Mouse (Mus musculus) forebrain, embryonic 14.5 days (tissue): ENCODE measurements around the gene Ypel2. TPM values are rescaled to one million over a fixed set of nuclear protein-coding genes. Genes with fewer than 3 reads are reported as not detected.
"Not testable (repeated sequence)": the region's sequence is repeated elsewhere in the genome, so short reads cannot be mapped to it uniquely, and the experiment has no call there.

ENCODE experiments used
- ATAC-seq: fragments of 200-750 bp; cut with Nextera tagmentation; 2 replicates; pipeline ENCODE4 v1.8.0; 2017; ENCODE audit warnings: mild to moderate bottlenecking, moderate library complexity
- DNase-seq: peaks from one replicate; pipeline ENCODE4 v3.0.0-alpha.2; 2015; ENCODE audit warnings: low spot score
- H3K27ac ChIP-seq: fragments of 300-500 bp; sonication (generic); 2 replicates; pipeline ENCODE4 v1.5.1; 2014; ENCODE audit warnings: low read depth, mild to moderate bottlenecking, control low read depth, low read length, moderate library complexity
- H3K27me3 ChIP-seq: fragments of 300-500 bp; sonication (generic); replicated peaks from 2 replicates; pipeline ENCODE4 v1.6.1; 2014; ENCODE audit warnings: low read length, control low read depth, mixed read lengths; ENCODE audit not compliant: control insufficient read depth, insufficient read depth
- H3K36me3 ChIP-seq: fragments of 300-500 bp; sonication (generic); 2 replicates; pipeline ENCODE4 v1.6.1; 2014; ENCODE audit warnings: low read length, control low read depth; ENCODE audit not compliant: control insufficient read depth, insufficient read depth
- H3K4me1 ChIP-seq: fragments of 300-500 bp; sonication (generic); 2 replicates; pipeline ENCODE4 v1.6.1; 2014; ENCODE audit warnings: antibody characterized with exemption, low read length, control low read depth; ENCODE audit not compliant: control insufficient read depth, insufficient read depth
- H3K4me2 ChIP-seq: fragments of 300-500 bp; sonication (generic); 2 replicates; pipeline ENCODE4 v1.6.1; 2014; ENCODE audit warnings: mild to moderate bottlenecking, control low read depth, low read length
- H3K4me3 ChIP-seq: fragments of 300-500 bp; sonication (generic); 2 replicates; pipeline ENCODE4 v1.5.1; 2014; ENCODE audit warnings: low read depth, low read length, control low read depth
- H3K9ac ChIP-seq: fragments of 300-500 bp; sonication (generic); 2 replicates; pipeline ENCODE4 v1.6.1; 2014; ENCODE audit warnings: mild to moderate bottlenecking, low read length, control low read depth, moderate library complexity
- H3K9me3 ChIP-seq: fragments of 300-500 bp; sonication (generic); replicated peaks from 2 replicates; pipeline ENCODE4 v1.6.1; 2016; ENCODE audit warnings: low read length, control low read depth, mixed read lengths; ENCODE audit not compliant: control insufficient read depth
- WGBS: fragments of 180-500 bp; shearing (Covaris S2); extraction: QIAGEN DNeasy Blood & Tissue Kit; methylation state at CpG from one replicate; pipeline ENCODE4 v1.1.7; 2014; 5-methylcytosine and 5-hydroxymethylcytosine counted together
- polyA plus RNA-seq: library from polyadenylated mRNA; unstranded; fragments of >200 nt; fragmentation: Nextera tagmentation; extraction: Ambion mirVana; gene quantifications from 2 replicates; pipeline ENCODE4 v1.2.1, GENCODE M21; 2014

The Ypel2 gene
- polyA plus RNA-seq: 6.0 and 7.0 TPM in 2 replicates

GRCm38 (mm10) chr11:86993041-86994037 lies at the start of gene Ypel2:
Ypel2 (minus strand) TSS chr11:86993707.
- peaks cover 25% of the 10 kb centered on the region for H3K4me1 ChIP-seq
- H3K4me3 ChIP-seq: peak within 1 kb of the TSS; percentile 90
- no peaks in the 10 kb centered on the region for H3K36me3 ChIP-seq
- peak; percentile 98 for DNase-seq
- no peaks in the 10 kb centered on the region for H3K27me3 ChIP-seq
- H3K27ac ChIP-seq: peak within 1 kb of the TSS; percentile 93
- H3K9ac ChIP-seq: peak within 1 kb of the TSS; percentile 87
- peak; percentile 100 for ATAC-seq
- H3K4me2 ChIP-seq: peak within 1 kb of the TSS; percentile 85
- WGBS: under 1% methylated on average over 96 of the region's 96 CpGs
- H3K9me3 ChIP-seq: no peaks in the 10 kb centered on the region

GRCm38 (mm10) chr11:87043052-87043451 lies 49.5 kb upstream of the Ypel2 start:
- Histone ChIP-seq H3K4me1 (no peaks in the 10 kb centered on the region), H3K4me2 (no peak overlapping the region), H3K9ac (no peak overlapping the region), H3K27ac (no peak overlapping the region), H3K9me3 (no peaks in the 10 kb centered on the region), H3K36me3 (peaks cover 90% of the 10 kb centered on the region), H3K4me3 (no peak overlapping the region), H3K27me3 (no peaks in the 10 kb centered on the region)
- 94% methylated on average over 3 of the region's 3 CpGs for WGBS
- DNase-seq: no peak
- ATAC-seq: no peak

- no peaks in the 10 kb centered on the region for H3K27me3 ChIP-seq
- 94% methylated on average over 9 of the region's 9 CpGs for WGBS
- no peak for DNase-seq
These were observed 45.9 kb upstream of the Ypel2 start for GRCm38 (mm10) chr11:87039307-87039963.

GRCm38 (mm10) chr11:87036180-87036579 lies 42.7 kb upstream of the Ypel2 start:
- Histone ChIP-seq H3K9ac (no peak overlapping the region), H3K27ac (no peak overlapping the region), H3K4me2 (no peak overlapping the region), H3K4me3 (no peak overlapping the region), H3K4me1 (no peaks in the 10 kb centered on the region), H3K9me3 (no peaks in the 10 kb centered on the region), H3K27me3 (no peaks in the 10 kb centered on the region), H3K36me3 (peaks cover 87% of the 10 kb centered on the region)
- DNase-seq (no peak), ATAC-seq (no peak)
- WGBS: 76% methylated on average over 4 of the region's 4 CpGs

More at GRCm38 (mm10) chr11:87039307-87039963, 45.9 kb upstream of the Ypel2 start:
- ATAC-seq: no peak
- Histone ChIP-seq H3K9ac (no peak overlapping the region), H3K27ac (no peak overlapping the region), H3K4me2 (no peak overlapping the region), H3K36me3 (peaks cover 88% of the 10 kb centered on the region), H3K4me1 (no peaks in the 10 kb centered on the region), H3K4me3 (no peak overlapping the region), H3K9me3 (no peaks in the 10 kb centered on the region)

- no peak for DNase-seq
- H3K9me3 ChIP-seq: no peaks in the 10 kb centered on the region
- no peak overlapping the region for H3K4me3 ChIP-seq
- no peak overlapping the region for H3K27ac ChIP-seq
- no peak for ATAC-seq
- no peaks in the 10 kb centered on the region for H3K4me1 ChIP-seq
- H3K4me2 ChIP-seq: no peak overlapping the region
- H3K27me3 ChIP-seq: no peaks in the 10 kb centered on the region
- H3K36me3 ChIP-seq: peaks cover 14% of the 10 kb centered on the region
- WGBS: 90% methylated on average over 3 of the region's 3 CpGs
- H3K9ac ChIP-seq: no peak overlapping the region
These were observed 34.7 kb upstream of the Ypel2 start for GRCm38 (mm10) chr11:87028212-87028611.

- H3K36me3 ChIP-seq: no peaks in the 10 kb centered on the region
- ATAC-seq (no peak), DNase-seq (no peak)
- no peaks in the 10 kb centered on the region for H3K27me3 ChIP-seq
- no peak overlapping the region for H3K4me3 ChIP-seq
- no peak overlapping the region for H3K9ac ChIP-seq
- WGBS: 79% methylated on average over 9 of the region's 9 CpGs
- no peak overlapping the region for H3K4me2 ChIP-seq
- H3K4me1 ChIP-seq: no peaks in the 10 kb centered on the region
- no peaks in the 10 kb centered on the region for H3K9me3 ChIP-seq
- no peak overlapping the region for H3K27ac ChIP-seq
These were observed 32.8 kb upstream of the Ypel2 start for GRCm38 (mm10) chr11:87026096-87026875.

GRCm38 (mm10) chr11:87025351-87025750 lies 31.8 kb upstream of the Ypel2 start:
- H3K36me3 ChIP-seq: no peaks in the 10 kb centered on the region
- ATAC-seq (no peak), DNase-seq (no peak)
- no peak overlapping the region for H3K4me3 ChIP-seq
- no peaks in the 10 kb centered on the region for H3K27me3 ChIP-seq
- H3K4me1 ChIP-seq: no peaks in the 10 kb centered on the region
- 83% methylated on average over 3 of the region's 3 CpGs for WGBS
- no peak overlapping the region for H3K27ac ChIP-seq
- 0 out of 2 replicates have a peak, but pooled peaks cover 2% of the 10 kb centered on the region for H3K9me3 ChIP-seq
- no peak overlapping the region for H3K4me2 ChIP-seq
- H3K9ac ChIP-seq: no peak overlapping the region

- H3K27me3 ChIP-seq, DNase-seq, H3K4me3 ChIP-seq, H3K27ac ChIP-seq, H3K36me3 ChIP-seq, H3K9me3 ChIP-seq, H3K4me2 ChIP-seq, ATAC-seq, H3K4me1 ChIP-seq, H3K9ac ChIP-seq: not testable (repeated sequence)
- 68% methylated on average over 6 of the region's 8 CpGs for WGBS
These were observed 29.7 kb upstream of the Ypel2 start for GRCm38 (mm10) chr11:87023240-87023639.
